Mouse (Mus musculus) stomach, embryonic 14.5 days (tissue): Measurements from ENCODE around the gene Tdrd7. TPM values are rescaled to one million over a fixed set of nuclear protein-coding genes. Genes with fewer than 3 reads are reported as not detected.
A peak's percentile ranks its signal among the peaks of the same experiment; 100 is the strongest.

Source experiments
- ATAC-seq: fragments of 200-750 bp; cut with Nextera tagmentation; 2 replicates; pipeline ENCODE4 v1.8.0; 2017; ENCODE audit warnings: low read depth, moderate TSS enrichment; ENCODE audit not compliant: insufficient number of reproducible peaks, insufficient read depth, low FRiP score
- H3K27ac ChIP-seq: fragments of 300-500 bp; sonication (generic); 2 replicates; pipeline ENCODE4 v1.5.1; 2014; ENCODE audit warnings: mild to moderate bottlenecking, low read length, moderate library complexity, mixed read lengths
- H3K27me3 ChIP-seq: fragments of 300-500 bp; sonication (generic); 2 replicates; pipeline ENCODE4 v1.6.1; 2014; ENCODE audit warnings: low read length, control low read depth, mixed read lengths; ENCODE audit not compliant: control insufficient read depth, insufficient read depth
- H3K36me3 ChIP-seq: fragments of 300-500 bp; sonication (generic); 2 replicates; pipeline ENCODE4 v1.6.1; 2014; ENCODE audit warnings: mild to moderate bottlenecking, control low read depth, low read length, moderate library complexity, mixed read lengths; ENCODE audit not compliant: control insufficient read depth, insufficient read depth
- H3K4me1 ChIP-seq: fragments of 300-500 bp; sonication (generic); 2 replicates; pipeline ENCODE4 v1.6.1; 2014; ENCODE audit warnings: low read length, control low read depth, mixed read lengths; ENCODE audit not compliant: control insufficient read depth, insufficient read depth
- H3K4me2 ChIP-seq: fragments of 300-500 bp; sonication (generic); replicated peaks from 2 replicates; pipeline ENCODE4 v1.6.1; 2014; ENCODE audit warnings: low read depth, low read length, control low read depth
- H3K4me3 ChIP-seq: fragments of 300-500 bp; sonication (generic); 2 replicates; pipeline ENCODE4 v1.5.1; 2014; ENCODE audit warnings: low read depth, low read length, control low read depth
- H3K9ac ChIP-seq: fragments of 300-500 bp; sonication (generic); replicated peaks from 2 replicates; pipeline ENCODE4 v1.6.1; 2014; ENCODE audit warnings: low read depth, mild to moderate bottlenecking, control low read depth, low read length, moderate library complexity, mixed read lengths
- H3K9me3 ChIP-seq: fragments of 300-500 bp; sonication (generic); 2 replicates; pipeline ENCODE4 v1.6.1; 2016; ENCODE audit warnings: low read depth, low read length, control low read depth; ENCODE audit not compliant: control insufficient read depth
- WGBS: fragments of 180-500 bp; shearing (Covaris S2); extraction: QIAGEN DNeasy Blood & Tissue Kit; methylation state at CpG from one replicate; pipeline ENCODE4 v1.1.7; 2014; 5-methylcytosine and 5-hydroxymethylcytosine counted together
- polyA plus RNA-seq: library from polyadenylated mRNA; unstranded; fragments of >200 nt; fragmentation: Nextera tagmentation; extraction: Ambion mirVana; gene quantifications from 2 replicates; pipeline ENCODE4 v1.2.1, GENCODE M21; 2014

The Tdrd7 gene
- polyA plus RNA-seq, 1 experiment from 2014 or later = 21.0 TPM

- H3K4me3 ChIP-seq = no peak overlapping the region
- no peak for ATAC-seq
- H3K9ac ChIP-seq = no peak overlapping the region
- H3K4me1 ChIP-seq = peaks cover 7% of the 10 kb centered on the region; the same call in 1 of the 2 replicates
- no peaks in the 10 kb centered on the region for H3K9me3 ChIP-seq
- H3K27ac ChIP-seq = no peak overlapping the region
- no peaks in the 10 kb centered on the region for H3K27me3 ChIP-seq
- no peak overlapping the region for H3K4me2 ChIP-seq
- no peaks in the 10 kb centered on the region for H3K36me3 ChIP-seq
- 90% methylated on average over 18 of the region's 18 CpGs for WGBS
These were observed 13.3 kb upstream of the Tdrd7 start for GRCm38 (mm10) chr4:45951830-45952229.

- Histone ChIP-seq H3K9ac (no peak overlapping the region), H3K4me3 (no peak overlapping the region), H3K9me3 (no peaks in the 10 kb centered on the region), H3K27me3 (no peaks in the 10 kb centered on the region), H3K27ac (no peak overlapping the region), H3K4me2 (no peak overlapping the region), H3K36me3 (no peaks in the 10 kb centered on the region), H3K4me1 (peaks cover 4% of the 10 kb centered on the region; the same call in 1 of the 2 replicates)
- 87% methylated on average over 23 of the region's 23 CpGs for WGBS
- no peak for ATAC-seq
These were observed 11.9 kb upstream of the Tdrd7 start for GRCm38 (mm10) chr4:45953025-45953919.

- Histone ChIP-seq H3K27me3 (no peaks in the 10 kb centered on the region), H3K4me1 (no peaks in the 10 kb centered on the region), H3K36me3 (no peaks in the 10 kb centered on the region), H3K27ac (no peak overlapping the region), H3K4me3 (no peak overlapping the region), H3K4me2 (no peak overlapping the region), H3K9ac (no peak overlapping the region), H3K9me3 (no peaks in the 10 kb centered on the region)
- 85% methylated on average over 4 of the region's 4 CpGs for WGBS
- ATAC-seq = no peak
These were observed 9.9 kb upstream of the Tdrd7 start for GRCm38 (mm10) chr4:45955235-45955634.

DNA sequence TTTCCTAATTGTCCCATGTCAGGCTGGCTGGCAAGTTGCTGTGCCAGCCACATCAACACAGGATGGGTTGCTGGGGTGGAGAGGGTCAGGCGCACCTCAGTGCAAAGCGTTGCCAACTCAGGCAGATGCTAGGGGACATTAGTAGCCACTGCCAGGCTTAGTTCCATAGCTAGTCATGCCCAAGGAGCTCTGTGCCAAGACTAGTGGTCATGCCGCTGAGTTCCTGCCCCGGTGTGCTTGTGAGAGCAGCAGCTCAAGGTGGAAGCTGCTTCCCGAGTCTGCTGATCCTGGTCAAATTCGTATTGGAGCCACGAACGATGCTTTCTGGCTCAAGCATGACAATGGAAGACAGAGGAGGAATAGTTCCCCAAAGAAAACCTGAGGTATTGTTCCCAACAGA lies 9.0 kb upstream of the Tdrd7 start:
- Histone ChIP-seq H3K36me3 (no peaks in the 10 kb centered on the region), H3K4me2 (no peak overlapping the region), H3K27ac (no peak overlapping the region), H3K4me3 (no peak overlapping the region), H3K9ac (no peak overlapping the region), H3K4me1 (no peaks in the 10 kb centered on the region), H3K9me3 (no peaks in the 10 kb centered on the region), H3K27me3 (no peaks in the 10 kb centered on the region)
- no peak for ATAC-seq
- 95% methylated on average over 8 of the region's 8 CpGs for WGBS

- Histone ChIP-seq H3K4me2 (no peak overlapping the region), H3K9ac (no peak overlapping the region), H3K9me3 (no peaks in the 10 kb centered on the region), H3K4me1 (no peaks in the 10 kb centered on the region), H3K4me3 (no peak overlapping the region), H3K27me3 (no peaks in the 10 kb centered on the region), H3K27ac (no peak overlapping the region), H3K36me3 (no peaks in the 10 kb centered on the region)
- WGBS = 97% methylated on average over 4 of the region's 4 CpGs
- ATAC-seq = no peak
These were observed 8.4 kb upstream of the Tdrd7 start for GRCm38 (mm10) chr4:45956706-45957105.

GRCm38 (mm10) chr4:45965737-45966447 lies 758 bp downstream of the Tdrd7 start:
- 25% methylated on average over 13 of the region's 13 CpGs for WGBS
- no peaks in the 10 kb centered on the region for H3K9me3 ChIP-seq
- H3K27ac ChIP-seq = peak overlapping the region; percentile 85; the same call in 1 of the 2 replicates
- ATAC-seq = peak; percentile 90
- no peaks in the 10 kb centered on the region for H3K27me3 ChIP-seq
- no peaks in the 10 kb centered on the region for H3K36me3 ChIP-seq
- no peak overlapping the region for H3K9ac ChIP-seq
- H3K4me1 ChIP-seq = peaks cover 6% of the 10 kb centered on the region; the same call in 1 of the 2 replicates
- peak overlapping the region; percentile 21 for H3K4me2 ChIP-seq
- H3K4me3 ChIP-seq = no peak overlapping the region

- H3K4me2 ChIP-seq = no peak overlapping the region; the same call in 1 of the 2 replicates
These were observed 1.6 kb downstream of the Tdrd7 start for GRCm38 (mm10) chr4:45966716-45967115.

GRCm38 (mm10) chr4:45967479-45968341 lies 2.6 kb downstream of the Tdrd7 start:
- H3K9me3 ChIP-seq = no peaks in the 10 kb centered on the region
- no peak for ATAC-seq
- H3K36me3 ChIP-seq = no peaks in the 10 kb centered on the region
- H3K9ac ChIP-seq = no peak overlapping the region
- WGBS = 56% methylated on average over 9 of the region's 9 CpGs
- H3K4me3 ChIP-seq = no peak overlapping the region
- H3K27ac ChIP-seq = peak overlapping the region; percentile 67
- peaks cover 6% of the 10 kb centered on the region; the same call in 1 of the 2 replicates for H3K4me1 ChIP-seq
- no peak overlapping the region for H3K4me2 ChIP-seq
- H3K27me3 ChIP-seq = no peaks in the 10 kb centered on the region

More at GRCm38 (mm10) chr4:45966716-45967115, 1.6 kb downstream of the Tdrd7 start:
- H3K9me3 ChIP-seq = no peaks in the 10 kb centered on the region
- H3K27ac ChIP-seq = peak overlapping the region; percentile 85
- peaks cover 6% of the 10 kb centered on the region; the same call in 1 of the 2 replicates for H3K4me1 ChIP-seq
- no peaks in the 10 kb centered on the region for H3K27me3 ChIP-seq
- no peaks in the 10 kb centered on the region for H3K36me3 ChIP-seq
- ATAC-seq = no peak
- WGBS = 34% methylated on average over 6 of the region's 6 CpGs
- H3K9ac ChIP-seq = no peak overlapping the region
- no peak overlapping the region for H3K4me3 ChIP-seq
